Mouse (Mus musculus) midbrain, embryonic 12.5 days (tissue): Measurements from ENCODE around the gene Col2a1. TPM values are rescaled to one million over a fixed set of nuclear protein-coding genes. Genes with fewer than 3 reads are reported as not detected.

Experiments
- ATAC-seq: fragments of 200-750 bp; cut with Nextera tagmentation; 2 replicates; pipeline ENCODE4 v1.8.0; 2017; ENCODE audit warnings: low read depth, moderate TSS enrichment, moderate library complexity; ENCODE audit not compliant: low FRiP score
- H3K27ac ChIP-seq: fragments of 300-500 bp; sonication (generic); replicated peaks from 2 replicates; pipeline ENCODE4 v1.5.1; 2016; ENCODE audit warnings: mild to moderate bottlenecking
- H3K27me3 ChIP-seq: fragments of 300-500 bp; sonication (generic); 2 replicates; pipeline ENCODE4 v1.6.1; 2016; ENCODE audit warnings: mild to moderate bottlenecking
- H3K36me3 ChIP-seq: fragments of 300-500 bp; sonication (generic); 2 replicates; pipeline ENCODE4 v1.6.1; 2016
- H3K4me1 ChIP-seq: fragments of 300-500 bp; sonication (generic); 2 replicates; pipeline ENCODE4 v1.6.1; 2016
- H3K4me2 ChIP-seq: fragments of 300-500 bp; sonication (generic); replicated peaks from 2 replicates; pipeline ENCODE4 v1.6.1; 2016; ENCODE audit warnings: mild to moderate bottlenecking, moderate library complexity
- H3K4me3 ChIP-seq: fragments of 300-500 bp; sonication (generic); 2 replicates; pipeline ENCODE4 v1.5.1; 2016; ENCODE audit warnings: mild to moderate bottlenecking
- H3K9ac ChIP-seq: fragments of 300-500 bp; sonication (generic); replicated peaks from 2 replicates; pipeline ENCODE4 v1.6.1; 2016; ENCODE audit warnings: mild to moderate bottlenecking, moderate library complexity
- H3K9me3 ChIP-seq: fragments of 300-500 bp; sonication (generic); 2 replicates; pipeline ENCODE4 v1.6.1; 2016; ENCODE audit warnings: mild to moderate bottlenecking
- WGBS: fragments of 180-500 bp; shearing (Covaris S2); methylation state at CpG from one replicate; pipeline ENCODE4 v1.1.7; 2016; 5-methylcytosine and 5-hydroxymethylcytosine counted together
- polyA plus RNA-seq: library from polyadenylated mRNA; unstranded; fragments of >200 nt; fragmentation: Nextera tagmentation; extraction: Ambion mirVana; gene quantifications from 2 replicates; pipeline ENCODE4 v1.2.1, GENCODE M21; 2016

Col2a1 gene
- polyA plus RNA-seq, result 137 and 194 TPM in 2 replicates

- Histone ChIP-seq H3K9ac (peak within 1 kb of the TSS; percentile 80), H3K4me1 (peaks cover 61% of the 10 kb centered on the region)
- under 1% methylated on average over 59 of the region's 59 CpGs for WGBS
Observed at GRCm38 (mm10) chr15:98003822-98004739, at the start of gene Col2a1. TSS of gene Col2a1 (minus strand) at chr15:98004695.

GRCm38 (mm10) chr15:98051685-98052084 lies 47.2 kb upstream of the Col2a1 start:
- H3K4me3 ChIP-seq, result no peak overlapping the region
- H3K36me3 ChIP-seq, result peaks cover 66% of the 10 kb centered on the region
- no peak for ATAC-seq

More at GRCm38 (mm10) chr15:98003822-98004739, at the start of gene Col2a1:
- ATAC-seq, result peak; percentile 53
- Histone ChIP-seq H3K4me3 (peak within 1 kb of the TSS; percentile 60), H3K36me3 (no peaks in the 10 kb centered on the region), H3K27ac (peak within 1 kb of the TSS; percentile 94), H3K27me3 (peaks cover 41% of the 10 kb centered on the region), H3K4me2 (peak within 1 kb of the TSS; percentile 83), H3K9me3 (no peaks in the 10 kb centered on the region)

GRCm38 (mm10) chr15:98048918-98049700 lies 44.6 kb upstream of the Col2a1 start:
- Histone ChIP-seq H3K9me3 (no peaks in the 10 kb centered on the region), H3K27ac (no peak overlapping the region), H3K27me3 (no peaks in the 10 kb centered on the region), H3K4me2 (no peak overlapping the region), H3K4me3 (no peak overlapping the region), H3K4me1 (no peaks in the 10 kb centered on the region), H3K36me3 (peaks cover 84% of the 10 kb centered on the region), H3K9ac (no peak overlapping the region)
- WGBS, result 94% methylated on average over 13 of the region's 13 CpGs
- ATAC-seq, result no peak

More at GRCm38 (mm10) chr15:98051685-98052084, 47.2 kb upstream of the Col2a1 start:
- no peak overlapping the region for H3K4me2 ChIP-seq
- WGBS, result 94% methylated on average over 5 of the region's 5 CpGs
- no peak overlapping the region for H3K9ac ChIP-seq
- H3K9me3 ChIP-seq, result no peaks in the 10 kb centered on the region
- H3K4me1 ChIP-seq, result no peaks in the 10 kb centered on the region
- H3K27ac ChIP-seq, result no peak overlapping the region
- H3K27me3 ChIP-seq, result no peaks in the 10 kb centered on the region

- H3K27me3 ChIP-seq, result no peaks in the 10 kb centered on the region
- H3K27ac ChIP-seq, result no peak overlapping the region
- no peak overlapping the region for H3K9ac ChIP-seq
- no peak overlapping the region for H3K4me3 ChIP-seq
- ATAC-seq, result no peak
- no peaks in the 10 kb centered on the region for H3K4me1 ChIP-seq
- H3K9me3 ChIP-seq, result no peaks in the 10 kb centered on the region
- 93% methylated on average over 5 of the region's 5 CpGs for WGBS
- peaks cover 94% of the 10 kb centered on the region for H3K36me3 ChIP-seq
- no peak overlapping the region for H3K4me2 ChIP-seq
Observed at GRCm38 (mm10) chr15:98044387-98044786, 39.9 kb upstream of the Col2a1 start.

- 96% methylated on average over 6 of the region's 6 CpGs for WGBS
- no peaks in the 10 kb centered on the region for H3K9me3 ChIP-seq
- no peak overlapping the region for H3K9ac ChIP-seq
- no peak overlapping the region for H3K4me2 ChIP-seq
- no peaks in the 10 kb centered on the region for H3K27me3 ChIP-seq
- ATAC-seq, result no peak
- H3K4me1 ChIP-seq, result no peaks in the 10 kb centered on the region
- H3K4me3 ChIP-seq, result no peak overlapping the region
- H3K27ac ChIP-seq, result no peak overlapping the region
- peaks cover 95% of the 10 kb centered on the region for H3K36me3 ChIP-seq
Observed at GRCm38 (mm10) chr15:98043967-98044366, 39.5 kb upstream of the Col2a1 start.

- Histone ChIP-seq H3K9ac (no peak overlapping the region), H3K36me3 (peaks cover 92% of the 10 kb centered on the region), H3K4me2 (no peak overlapping the region), H3K9me3 (no peaks in the 10 kb centered on the region), H3K27ac (no peak overlapping the region), H3K4me1 (no peaks in the 10 kb centered on the region), H3K27me3 (no peaks in the 10 kb centered on the region), H3K4me3 (no peak overlapping the region)
- ATAC-seq, result no peak
- WGBS, result 86% methylated on average over 12 of the region's 12 CpGs
Observed at GRCm38 (mm10) chr15:98042508-98042907, 38.0 kb upstream of the Col2a1 start.

GRCm38 (mm10) chr15:98039682-98040081 lies 35.2 kb upstream of the Col2a1 start:
- Histone ChIP-seq H3K4me1 (peaks cover 11% of the 10 kb centered on the region), H3K4me2 (no peak overlapping the region), H3K27me3 (no peaks in the 10 kb centered on the region), H3K9me3 (no peaks in the 10 kb centered on the region), H3K36me3 (peaks cover 76% of the 10 kb centered on the region), H3K9ac (no peak overlapping the region), H3K27ac (no peak overlapping the region), H3K4me3 (no peak overlapping the region)
- no peak for ATAC-seq
- WGBS, result 91% methylated on average over 10 of the region's 10 CpGs

GRCm38 (mm10) chr15:98036578-98036977 lies 32.1 kb upstream of the Col2a1 start:
- WGBS, result 93% methylated on average over 5 of the region's 5 CpGs
- peaks cover 14% of the 10 kb centered on the region for H3K4me1 ChIP-seq
- no peak overlapping the region for H3K4me3 ChIP-seq
- no peaks in the 10 kb centered on the region for H3K9me3 ChIP-seq
- H3K27me3 ChIP-seq, result no peaks in the 10 kb centered on the region
- H3K27ac ChIP-seq, result no peak overlapping the region
- H3K36me3 ChIP-seq, result peaks cover 54% of the 10 kb centered on the region
- no peak overlapping the region for H3K4me2 ChIP-seq
- no peak overlapping the region for H3K9ac ChIP-seq
- ATAC-seq, result no peak

GRCm38 (mm10) chr15:98035076-98035755 lies 30.7 kb upstream of the Col2a1 start:
- H3K27me3 ChIP-seq, result no peaks in the 10 kb centered on the region
- peaks cover 18% of the 10 kb centered on the region for H3K4me1 ChIP-seq
- H3K4me3 ChIP-seq, result no peak overlapping the region
- no peak overlapping the region for H3K4me2 ChIP-seq
- WGBS, result 6% methylated on average over 3 of the region's 3 CpGs
- H3K27ac ChIP-seq, result no peak overlapping the region
- no peak for ATAC-seq
- peaks cover 41% of the 10 kb centered on the region for H3K36me3 ChIP-seq
- H3K9me3 ChIP-seq, result no peaks in the 10 kb centered on the region
- no peak overlapping the region for H3K9ac ChIP-seq

- Histone ChIP-seq H3K27me3 (no peaks in the 10 kb centered on the region), H3K9ac (no peak overlapping the region), H3K27ac (no peak overlapping the region), H3K4me2 (no peak overlapping the region), H3K36me3 (peaks cover 25% of the 10 kb centered on the region), H3K9me3 (no peaks in the 10 kb centered on the region), H3K4me3 (no peak overlapping the region), H3K4me1 (peaks cover 19% of the 10 kb centered on the region)
- no peak for ATAC-seq
- WGBS, result 83% methylated on average over 9 of the region's 9 CpGs
Observed at GRCm38 (mm10) chr15:98033233-98033748, 28.8 kb upstream of the Col2a1 start.

GRCm38 (mm10) chr15:98029798-98030197 lies 25.3 kb upstream of the Col2a1 start:
- Histone ChIP-seq H3K9me3 (no peaks in the 10 kb centered on the region), H3K4me1 (peaks cover 31% of the 10 kb centered on the region), H3K9ac (no peak overlapping the region), H3K4me2 (no peak overlapping the region), H3K27me3 (peaks cover 3% of the 10 kb centered on the region; the same call in 1 of the 2 replicates), H3K27ac (no peak overlapping the region), H3K4me3 (no peak overlapping the region), H3K36me3 (peaks cover 6% of the 10 kb centered on the region; the same call in 1 of the 2 replicates)
- no peak for ATAC-seq
- WGBS, result 62% methylated on average over 6 of the region's 6 CpGs
